Mouse (Mus musculus): ENCODE measurements around the gene Foxn3. TPM values are rescaled to one million over a fixed set of nuclear protein-coding genes. Genes with fewer than 3 reads are reported as not detected.
A peak's percentile ranks its signal among the peaks of the same experiment; 100 is the strongest.

The Foxn3 gene
- polyA plus RNA-seq, 1 experiment from 2014 or later: 41.9 TPM

GRCm38 (mm10) chr12:99433402-99433801, 130.0 kb downstream of the Foxn3 start:
- Histone ChIP-seq H3K36me3 (ENCODE audit: control insufficient read depth, insufficient read depth) (no peaks in the 10 kb centered on the region), H3K27me3 (replicated peaks; ENCODE audit: control insufficient read depth, insufficient read depth, low read length) (no peaks in the 10 kb centered on the region), H3K9me3 (ENCODE audit: control insufficient read depth) (no peaks in the 10 kb centered on the region), H3K4me1 (replicated peaks; ENCODE audit: control insufficient read depth, insufficient read depth, low read length) (no peaks in the 10 kb centered on the region), H3K27ac (ENCODE audit: low read depth, low read length) (no peak overlapping the region), H3K4me2 (replicated peaks; ENCODE audit: low read depth) (no peak overlapping the region), H3K9ac (ENCODE audit: low read depth, low read length) (no peak overlapping the region), H3K4me3 (ENCODE audit: low read depth, low read length) (no peak overlapping the region)
- no peak for ATAC-seq
- 90% methylated on average over 5 of the region's 5 CpGs for WGBS
- no peak for TF ChIP-seq CTCF (IDR thresholded peaks at IDR 0.05; ENCODE audit: low read depth)

GRCm38 (mm10) chr12:99431541-99431940, 131.8 kb downstream of the Foxn3 start:
- no peak overlapping the region for H3K4me2 ChIP-seq (replicated peaks; ENCODE audit: low read depth)
- no peaks in the 10 kb centered on the region for H3K9me3 ChIP-seq (ENCODE audit: control insufficient read depth)
- no peak overlapping the region for H3K9ac ChIP-seq (ENCODE audit: low read depth, low read length)
- H3K4me3 ChIP-seq (ENCODE audit: low read depth, low read length): no peak overlapping the region
- no peak for ATAC-seq
- H3K36me3 ChIP-seq (ENCODE audit: control insufficient read depth, insufficient read depth): no peaks in the 10 kb centered on the region
- no peak for TF ChIP-seq CTCF (IDR thresholded peaks at IDR 0.05; ENCODE audit: low read depth)
- no peaks in the 10 kb centered on the region for H3K27me3 ChIP-seq (replicated peaks; ENCODE audit: control insufficient read depth, insufficient read depth, low read length)
- H3K27ac ChIP-seq (ENCODE audit: low read depth, low read length): no peak overlapping the region
- no peaks in the 10 kb centered on the region for H3K4me1 ChIP-seq (replicated peaks; ENCODE audit: control insufficient read depth, insufficient read depth, low read length)
- 88% methylated on average over 6 of the region's 6 CpGs for WGBS

- Histone ChIP-seq H3K27me3 (replicated peaks; ENCODE audit: control insufficient read depth, insufficient read depth, low read length) (no peaks in the 10 kb centered on the region), H3K36me3 (ENCODE audit: control insufficient read depth, insufficient read depth) (no peaks in the 10 kb centered on the region), H3K9ac (ENCODE audit: low read depth, low read length) (no peak overlapping the region), H3K4me3 (ENCODE audit: low read depth, low read length) (no peak overlapping the region), H3K9me3 (ENCODE audit: control insufficient read depth) (no peaks in the 10 kb centered on the region), H3K4me2 (replicated peaks; ENCODE audit: low read depth) (no peak overlapping the region), H3K4me1 (replicated peaks; ENCODE audit: control insufficient read depth, insufficient read depth, low read length) (no peaks in the 10 kb centered on the region), H3K27ac (ENCODE audit: low read depth, low read length) (no peak overlapping the region)
- 97% methylated on average over 3 of the region's 3 CpGs for WGBS
- no peak for ATAC-seq
- TF ChIP-seq CTCF (IDR thresholded peaks at IDR 0.05; ENCODE audit: low read depth): no peak
Observed at GRCm38 (mm10) chr12:99430992-99431391, 132.4 kb downstream of the Foxn3 start.

GRCm38 (mm10) chr12:99429101-99429500, 134.3 kb downstream of the Foxn3 start:
- no peaks in the 10 kb centered on the region for H3K36me3 ChIP-seq (ENCODE audit: control insufficient read depth, insufficient read depth)
- H3K27me3 ChIP-seq (replicated peaks; ENCODE audit: control insufficient read depth, insufficient read depth, low read length): no peaks in the 10 kb centered on the region
- WGBS: 90% methylated on average over 3 of the region's 3 CpGs
- no peak for ATAC-seq
- no peak overlapping the region for H3K4me2 ChIP-seq (replicated peaks; ENCODE audit: low read depth)
- no peak for TF ChIP-seq CTCF (IDR thresholded peaks at IDR 0.05; ENCODE audit: low read depth)
- H3K9me3 ChIP-seq (ENCODE audit: control insufficient read depth): no peaks in the 10 kb centered on the region
- no peak overlapping the region for H3K9ac ChIP-seq (ENCODE audit: low read depth, low read length)
- H3K27ac ChIP-seq (ENCODE audit: low read depth, low read length): no peak overlapping the region
- no peaks in the 10 kb centered on the region for H3K4me1 ChIP-seq (replicated peaks; ENCODE audit: control insufficient read depth, insufficient read depth, low read length)
- H3K4me3 ChIP-seq (ENCODE audit: low read depth, low read length): no peak overlapping the region

- H3K36me3 ChIP-seq (ENCODE audit: control insufficient read depth, insufficient read depth): no peaks in the 10 kb centered on the region
- 0 out of 2 replicates have a peak, but pooled peaks have one; percentile 31 for ATAC-seq
- H3K9me3 ChIP-seq (ENCODE audit: control insufficient read depth): no peaks in the 10 kb centered on the region
- no peak for TF ChIP-seq CTCF (IDR thresholded peaks at IDR 0.05; ENCODE audit: low read depth)
- WGBS: 46% methylated on average over 14 of the region's 14 CpGs
- no peaks in the 10 kb centered on the region for H3K4me1 ChIP-seq (replicated peaks; ENCODE audit: control insufficient read depth, insufficient read depth, low read length)
- no peak overlapping the region for H3K4me3 ChIP-seq (ENCODE audit: low read depth, low read length)
- H3K9ac ChIP-seq (ENCODE audit: low read depth, low read length): no peak overlapping the region
- no peaks in the 10 kb centered on the region for H3K27me3 ChIP-seq (replicated peaks; ENCODE audit: control insufficient read depth, insufficient read depth, low read length)
- H3K27ac ChIP-seq (ENCODE audit: low read depth, low read length): no peak overlapping the region
- peak overlapping the region; percentile 13; the same call in 1 of the 2 replicates for H3K4me2 ChIP-seq (replicated peaks; ENCODE audit: low read depth)
Observed at GRCm38 (mm10) chr12:99426207-99426916, 137.0 kb downstream of the Foxn3 start.

GRCm38 (mm10) chr12:99419396-99419760, 144.0 kb downstream of the Foxn3 start:
- H3K4me2 ChIP-seq (replicated peaks; ENCODE audit: low read depth): 0 out of 2 replicates have a peak overlapping the region, but pooled peaks have one; percentile 17
- H3K4me1 ChIP-seq (replicated peaks; ENCODE audit: control insufficient read depth, insufficient read depth, low read length): 0 out of 2 replicates have a peak, but pooled peaks cover 5% of the 10 kb centered on the region
- ATAC-seq: peak; percentile 80
- no peaks in the 10 kb centered on the region for H3K27me3 ChIP-seq (replicated peaks; ENCODE audit: control insufficient read depth, insufficient read depth, low read length)
- 43% methylated on average over 2 of the region's 2 CpGs for WGBS
- H3K27ac ChIP-seq (ENCODE audit: low read depth, low read length): peak overlapping the region; percentile 54
- H3K9me3 ChIP-seq (ENCODE audit: control insufficient read depth): no peaks in the 10 kb centered on the region
- TF ChIP-seq CTCF (IDR thresholded peaks at IDR 0.05; ENCODE audit: low read depth): no peak
- H3K4me3 ChIP-seq (ENCODE audit: low read depth, low read length): no peak overlapping the region
- H3K36me3 ChIP-seq (ENCODE audit: control insufficient read depth, insufficient read depth): no peaks in the 10 kb centered on the region; the same call in 1 of the 2 replicates
- H3K9ac ChIP-seq (ENCODE audit: low read depth, low read length): no peak overlapping the region

Measured in intestine, postnatal 0 days (tissue).